Mouse (Mus musculus) heart, embryonic 16.5 days (tissue): ENCODE results near the gene Tpcn1. TPM values are rescaled to one million over a fixed set of nuclear protein-coding genes. Genes with fewer than 3 reads are reported as not detected.
A peak's percentile ranks its signal among the peaks of the same experiment; 100 is the strongest.
"Not testable (repeated sequence)": the region's sequence is repeated elsewhere in the genome, so short reads cannot be mapped to it uniquely, and the experiment has no call there.

ENCODE experiments used
- ATAC-seq: fragments of 200-750 bp; cut with Nextera tagmentation; replicated peaks from 2 replicates; pipeline ENCODE4 v1.8.0; 2017; ENCODE audit warnings: moderate number of reproducible peaks; ENCODE audit not compliant: insufficient read depth, low FRiP score; ENCODE audit errors: extremely low read depth
- H3K27ac ChIP-seq: fragments of 300-500 bp; sonication (generic); 2 replicates; pipeline ENCODE4 v1.5.1; 2014; ENCODE audit warnings: mild to moderate bottlenecking, low read length, control low read depth, moderate library complexity
- H3K27me3 ChIP-seq: fragments of 300-500 bp; sonication (generic); 2 replicates; pipeline ENCODE4 v1.6.1; 2014; ENCODE audit warnings: low read length, mixed read lengths; ENCODE audit not compliant: control insufficient read depth, insufficient read depth
- H3K36me3 ChIP-seq: fragments of 300-500 bp; sonication (generic); 2 replicates; pipeline ENCODE4 v1.6.1; 2014; ENCODE audit not compliant: control insufficient read depth, insufficient read depth
- H3K4me1 ChIP-seq: fragments of 300-500 bp; sonication (generic); 2 replicates; pipeline ENCODE4 v1.6.1; 2014; ENCODE audit warnings: low read length, mixed read lengths; ENCODE audit not compliant: control insufficient read depth, insufficient read depth
- H3K4me2 ChIP-seq: fragments of 300-500 bp; sonication (generic); 2 replicates; pipeline ENCODE4 v1.6.1; 2014; ENCODE audit warnings: low read depth, mild to moderate bottlenecking, control low read depth, low read length
- H3K4me3 ChIP-seq: fragments of 300-500 bp; sonication (generic); 2 replicates; pipeline ENCODE4 v1.5.1; 2014; ENCODE audit warnings: mild to moderate bottlenecking, control low read depth, low read length
- H3K9ac ChIP-seq: fragments of 300-500 bp; sonication (generic); 2 replicates; pipeline ENCODE4 v1.6.1; 2014; ENCODE audit warnings: low read length, control low read depth
- H3K9me3 ChIP-seq: fragments of 300-500 bp; sonication (generic); replicated peaks from 2 replicates; pipeline ENCODE4 v1.6.1; 2016; ENCODE audit warnings: low read length; ENCODE audit not compliant: control insufficient read depth
- WGBS: fragments of 180-500 bp; shearing (Covaris S2); extraction: QIAGEN DNeasy Blood & Tissue Kit; methylation state at CpG from one replicate; pipeline ENCODE4 v1.1.7; 2014; 5-methylcytosine and 5-hydroxymethylcytosine counted together
- polyA plus RNA-seq: library from polyadenylated mRNA; unstranded; fragments of >200 nt; fragmentation: Nextera tagmentation; extraction: Ambion mirVana; gene quantifications from 2 replicates; pipeline ENCODE4 v1.2.1, GENCODE M21; 2015

Tpcn1 gene
- polyA plus RNA-seq, 1 experiment from 2014 or later: 14.5 TPM

DNA sequence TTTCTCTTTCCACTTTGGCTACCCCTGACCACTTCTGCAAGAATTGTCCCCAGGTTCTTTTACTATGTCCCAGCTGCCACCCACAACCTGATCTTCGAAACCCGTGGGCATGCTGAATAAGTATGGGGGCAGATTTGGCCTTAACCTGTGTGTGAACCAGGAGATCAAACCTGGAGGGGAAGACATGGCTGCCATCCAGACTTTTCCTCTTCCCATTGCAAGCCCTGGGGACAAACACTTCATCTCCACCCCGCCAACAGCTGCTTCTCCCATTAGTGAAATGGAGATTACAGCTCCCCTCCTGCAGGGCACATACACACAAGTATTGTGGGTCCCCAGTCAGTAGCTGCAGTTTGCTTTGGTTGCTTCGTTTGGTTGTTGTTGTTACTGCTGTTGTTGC is 81.2 kb downstream of the Tpcn1 start:
- Histone ChIP-seq H3K9me3 (no peaks in the 10 kb centered on the region), H3K4me1 (peaks cover 13% of the 10 kb centered on the region), H3K4me2 (no peak overlapping the region), H3K4me3 (no peak overlapping the region), H3K36me3 (no peaks in the 10 kb centered on the region), H3K27me3 (no peaks in the 10 kb centered on the region), H3K27ac (no peak overlapping the region), H3K9ac (no peak overlapping the region)
- WGBS: 65% methylated on average over 4 of the region's 4 CpGs
- ATAC-seq: no peak

DNA sequence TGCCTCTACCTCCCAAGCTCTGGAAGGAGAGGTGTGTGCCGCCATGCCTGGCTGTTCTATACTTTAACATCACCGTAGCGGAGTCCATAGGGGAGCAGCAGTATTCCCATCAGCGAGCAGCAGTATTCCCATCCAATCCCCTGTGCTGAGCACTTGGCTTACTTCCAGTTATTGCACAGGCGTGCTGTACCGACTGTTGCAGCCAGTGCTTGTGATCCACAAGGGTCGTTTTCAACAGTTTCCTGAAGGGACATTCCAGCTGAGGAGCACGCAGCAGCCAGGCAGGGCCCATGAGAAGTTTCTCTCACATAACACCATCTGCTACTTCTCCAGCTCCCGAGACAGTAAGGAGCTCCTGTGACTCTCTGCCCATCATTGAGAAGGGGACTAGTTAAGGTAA is 82.0 kb downstream of the Tpcn1 start:
- WGBS: 32% methylated on average over 9 of the region's 9 CpGs
- Histone ChIP-seq H3K4me2 (no peak overlapping the region), H3K36me3 (no peaks in the 10 kb centered on the region), H3K4me1 (peaks cover 17% of the 10 kb centered on the region), H3K9me3 (no peaks in the 10 kb centered on the region), H3K9ac (no peak overlapping the region), H3K4me3 (no peak overlapping the region), H3K27me3 (no peaks in the 10 kb centered on the region), H3K27ac (no peak overlapping the region)
- ATAC-seq: no peak

DNA sequence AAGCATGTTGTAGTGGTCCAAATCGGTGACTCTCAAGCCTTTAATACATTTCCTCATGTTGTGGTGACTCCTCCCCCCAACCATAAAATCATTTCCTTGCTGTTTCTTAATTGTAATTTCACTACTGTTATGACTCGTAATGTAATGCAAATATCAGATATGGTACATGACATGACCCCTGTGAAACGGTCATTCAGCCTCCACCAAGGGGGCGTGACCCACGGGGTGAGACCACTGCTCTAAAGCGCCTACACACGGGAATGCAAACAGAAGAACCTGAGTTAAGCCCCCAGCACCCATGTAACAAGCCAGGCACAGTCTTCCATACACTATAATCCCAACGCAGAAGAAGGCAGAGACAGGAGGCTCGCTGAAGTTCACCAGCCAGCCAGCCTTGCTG is 82.7 kb downstream of the Tpcn1 start:
- no peaks in the 10 kb centered on the region for H3K27me3 ChIP-seq
- ATAC-seq: no peak
- H3K27ac ChIP-seq: no peak overlapping the region
- no peaks in the 10 kb centered on the region for H3K9me3 ChIP-seq
- no peaks in the 10 kb centered on the region for H3K36me3 ChIP-seq
- H3K4me1 ChIP-seq: peaks cover 17% of the 10 kb centered on the region
- H3K4me2 ChIP-seq: peak overlapping the region; percentile 27; the same call in 1 of the 2 replicates
- WGBS: 63% methylated on average over 9 of the region's 9 CpGs
- H3K4me3 ChIP-seq: no peak overlapping the region
- no peak overlapping the region for H3K9ac ChIP-seq

DNA sequence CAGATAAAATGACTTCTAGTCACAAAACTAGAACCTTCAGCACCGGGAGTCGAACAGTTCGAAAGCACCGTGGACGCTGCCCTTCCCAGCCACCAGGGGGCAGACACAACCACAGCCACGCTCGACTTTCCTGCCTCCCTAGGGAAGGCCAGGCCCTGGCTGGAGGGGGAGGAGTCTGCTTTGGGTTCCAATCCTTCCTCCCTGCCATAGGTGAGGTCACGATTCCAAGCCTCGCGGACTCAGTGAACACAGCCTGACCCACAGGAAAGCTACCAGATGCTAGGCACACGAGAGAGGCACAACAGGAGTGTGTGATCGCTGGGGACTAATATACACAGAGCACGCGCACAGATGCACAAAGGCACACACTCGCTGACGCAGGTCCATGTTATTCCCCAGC is 83.1 kb downstream of the Tpcn1 start:
- Histone ChIP-seq H3K36me3 (no peaks in the 10 kb centered on the region), H3K27me3 (no peaks in the 10 kb centered on the region), H3K9ac (no peak overlapping the region), H3K4me1 (peaks cover 17% of the 10 kb centered on the region), H3K4me2 (peak overlapping the region; percentile 27; the same call in 1 of the 2 replicates), H3K9me3 (no peaks in the 10 kb centered on the region), H3K27ac (no peak overlapping the region), H3K4me3 (no peak overlapping the region)
- 20% methylated on average over 16 of the region's 16 CpGs for WGBS
- ATAC-seq: no peak; the same call in 1 of the 2 replicates

DNA sequence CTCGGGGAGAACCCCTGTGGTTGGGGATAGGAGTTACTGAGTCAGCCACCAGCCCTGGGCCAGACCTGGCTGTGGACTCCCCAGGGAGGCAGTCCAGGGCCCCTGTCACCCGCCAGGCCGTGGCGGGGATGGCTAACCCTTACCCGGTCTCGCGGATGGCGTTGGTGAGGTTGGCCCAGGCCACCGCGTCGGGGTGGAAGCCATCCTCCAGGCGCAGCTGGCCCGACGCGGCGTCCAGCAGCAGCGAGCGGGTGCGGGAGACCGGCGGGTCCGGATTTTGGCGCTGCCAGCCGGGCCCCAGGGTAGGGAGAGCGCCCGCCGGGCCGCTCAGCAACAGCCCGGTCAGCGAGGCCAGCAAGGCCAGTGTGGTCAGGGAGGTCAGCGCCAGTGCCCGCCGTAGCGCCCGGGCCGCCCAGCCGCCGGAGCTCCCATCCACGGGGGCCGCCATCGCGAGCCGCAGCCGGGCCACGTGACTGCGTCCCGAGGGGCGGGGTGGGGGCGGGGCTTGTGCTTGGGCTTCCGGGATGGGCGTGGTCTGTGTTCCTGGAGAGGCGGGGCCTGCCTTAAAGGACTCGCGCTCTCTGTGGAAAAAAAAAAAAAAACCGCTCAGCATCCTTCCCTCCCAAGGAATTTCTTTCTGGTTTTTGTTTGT is 85.2 kb downstream of the Tpcn1 start, which contains the start of gene Plbd2:
TSS of gene Plbd2 (minus strand) at position 482 of the 652 bp plus-strand sequence.
- H3K4me3 ChIP-seq: peak within 1 kb of the TSS; percentile 93
- H3K9ac ChIP-seq: peak within 1 kb of the TSS; percentile 97
- H3K36me3 ChIP-seq: no peaks in the 10 kb centered on the region
- no peaks in the 10 kb centered on the region for H3K27me3 ChIP-seq
- WGBS: under 1% methylated on average over 55 of the region's 55 CpGs
- H3K9me3 ChIP-seq: no peaks in the 10 kb centered on the region
- ATAC-seq: peak; percentile 81
- H3K4me2 ChIP-seq: peak within 1 kb of the TSS; percentile 97
- 0 out of 2 replicates have a peak within 1 kb of the TSS, but pooled peaks have one; percentile 23 for H3K27ac ChIP-seq
- H3K4me1 ChIP-seq: peaks cover 17% of the 10 kb centered on the region

DNA sequence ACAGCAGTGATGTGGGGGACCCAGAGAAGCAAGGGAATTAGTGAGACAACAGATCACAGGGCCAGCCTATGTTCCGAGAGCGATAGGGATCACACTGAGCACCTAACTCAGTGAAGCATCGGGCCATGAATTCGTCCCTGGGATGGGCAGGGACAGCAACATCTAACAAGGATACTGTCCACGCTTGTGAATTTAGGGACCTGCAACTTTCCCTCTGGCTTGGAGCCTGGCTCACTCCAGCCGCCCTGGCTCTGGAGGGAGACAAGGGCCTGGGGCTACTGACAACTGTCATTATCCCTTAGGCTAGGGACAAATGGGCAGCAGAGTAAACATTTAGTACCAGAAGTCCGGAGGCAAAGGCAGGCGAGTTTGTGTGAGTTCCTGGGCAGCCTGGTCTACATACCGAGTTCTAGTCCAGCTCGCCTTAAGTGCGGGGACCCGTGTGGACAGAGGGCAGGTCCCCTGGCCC is 85.8 kb downstream of the Tpcn1 start:
- H3K4me2 ChIP-seq: peak overlapping the region; percentile 97
- ATAC-seq: no peak
- H3K9me3 ChIP-seq: no peaks in the 10 kb centered on the region
- peak overlapping the region; percentile 93 for H3K4me3 ChIP-seq
- peak overlapping the region; percentile 97 for H3K9ac ChIP-seq
- H3K27ac ChIP-seq: 0 out of 2 replicates have a peak overlapping the region, but pooled peaks have one; percentile 23
- WGBS: 3% methylated on average over 12 of the region's 12 CpGs
- no peaks in the 10 kb centered on the region for H3K36me3 ChIP-seq
- peaks cover 17% of the 10 kb centered on the region for H3K4me1 ChIP-seq
- no peaks in the 10 kb centered on the region for H3K27me3 ChIP-seq

DNA sequence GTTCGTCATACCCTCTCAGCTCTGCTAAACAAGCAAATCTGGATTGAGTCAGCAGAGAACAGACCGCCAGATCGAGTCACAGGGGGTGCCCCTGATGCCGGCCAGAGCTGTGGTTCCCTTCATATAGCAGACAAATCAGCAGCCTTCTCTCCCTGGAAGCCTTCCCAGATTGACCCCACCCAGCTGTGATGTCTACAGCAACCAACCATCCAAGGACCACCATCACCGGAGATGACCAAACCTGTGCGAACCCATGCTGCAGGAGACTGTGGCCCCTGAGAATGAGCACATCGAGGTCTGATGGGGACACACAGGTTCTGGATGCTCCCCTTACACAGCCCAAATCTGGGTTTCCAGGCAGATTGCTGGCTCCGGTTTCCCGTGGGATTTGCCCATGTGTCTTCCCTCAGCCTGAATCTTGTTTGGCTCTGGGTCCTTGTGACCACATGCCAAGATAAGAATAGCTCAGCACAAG is 86.3 kb downstream of the Tpcn1 start:
- WGBS: 49% methylated on average over 9 of the region's 9 CpGs
- Histone ChIP-seq H3K9ac (peak overlapping the region; percentile 97), H3K36me3 (no peaks in the 10 kb centered on the region), H3K27ac (no peak overlapping the region), H3K27me3 (no peaks in the 10 kb centered on the region), H3K4me3 (peak overlapping the region; percentile 93), H3K4me2 (peak overlapping the region; percentile 97), H3K4me1 (peaks cover 17% of the 10 kb centered on the region), H3K9me3 (no peaks in the 10 kb centered on the region)
- ATAC-seq: no peak

DNA sequence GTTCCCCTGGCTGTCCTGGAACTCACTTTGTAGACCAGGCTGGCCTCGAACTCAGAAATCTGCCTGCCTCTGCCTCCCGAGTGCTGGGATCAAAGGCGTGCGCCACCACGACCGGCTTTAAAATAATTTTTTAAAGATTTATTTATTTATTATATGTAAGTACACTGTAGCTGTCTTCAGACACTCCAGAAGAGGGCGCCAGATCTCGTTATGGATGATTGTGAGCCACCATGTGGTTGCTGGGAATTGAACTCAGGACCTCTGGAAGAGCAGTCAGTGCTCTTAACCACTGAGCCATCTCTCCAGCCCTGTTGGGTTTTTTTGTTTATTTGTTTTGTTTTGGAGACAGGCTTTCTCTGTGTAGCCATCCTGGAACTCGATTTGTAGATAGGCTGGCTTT is 87.9 kb downstream of the Tpcn1 start:
- H3K4me1 ChIP-seq: peaks cover 12% of the 10 kb centered on the region
- ATAC-seq, H3K9ac ChIP-seq, H3K4me3 ChIP-seq, H3K36me3 ChIP-seq, H3K4me2 ChIP-seq, H3K27ac ChIP-seq, H3K27me3 ChIP-seq, H3K9me3 ChIP-seq: not testable (repeated sequence)
- WGBS: 88% methylated on average over 9 of the region's 9 CpGs

DNA sequence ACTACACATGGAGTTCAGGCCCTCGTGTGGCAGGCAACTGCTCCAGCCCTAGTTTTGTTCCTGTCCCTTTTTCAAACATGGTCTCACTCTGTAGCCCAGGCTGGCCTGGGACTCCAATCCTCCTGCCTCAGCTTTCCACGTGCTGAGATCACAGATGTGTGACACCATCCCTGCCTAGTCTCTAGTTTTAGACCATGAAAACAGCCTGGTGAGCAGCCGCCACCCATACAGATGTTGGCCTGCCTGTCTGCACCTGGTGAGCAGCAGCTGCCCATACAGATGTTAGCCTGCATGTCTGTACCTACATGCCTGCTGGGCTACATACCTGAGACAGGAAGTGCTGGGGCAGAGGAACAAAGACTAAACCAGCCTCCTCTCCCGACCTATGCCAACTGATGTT is 89.3 kb downstream of the Tpcn1 start:
- Histone ChIP-seq H3K9me3 (no peaks in the 10 kb centered on the region), H3K4me3 (no peak overlapping the region), H3K4me2 (no peak overlapping the region), H3K27ac (no peak overlapping the region), H3K36me3 (peaks cover 2% of the 10 kb centered on the region; the same call in 1 of the 2 replicates), H3K27me3 (no peaks in the 10 kb centered on the region), H3K9ac (no peak overlapping the region), H3K4me1 (peaks cover 9% of the 10 kb centered on the region)
- no peak for ATAC-seq
- 76% methylated on average over 4 of the region's 4 CpGs for WGBS
